Mouse (Mus musculus) thymus, adult 2 months (tissue): Measurements from ENCODE around the gene Gstm7. TPM values are rescaled to one million over a fixed set of nuclear protein-coding genes. Genes with fewer than 3 reads are reported as not detected.

Experiments
- DNase-seq: peaks from one replicate; pipeline ENCODE4 v3.0.0; 2021
- H3K27ac ChIP-seq: fragments of 200-500 bp; 2 replicates; pipeline ENCODE4 v1.5.1; 2012; ENCODE audit warnings: low read length, control low read depth; ENCODE audit not compliant: control insufficient read depth, insufficient read depth
- H3K27me3 ChIP-seq: fragments of 200-500 bp; 2 replicates; pipeline ENCODE4 v1.6.1; 2012; ENCODE audit warnings: mild to moderate bottlenecking, low read length, moderate library complexity, mixed read lengths; ENCODE audit not compliant: control insufficient read depth, insufficient read depth
- H3K36me3 ChIP-seq: fragments of 200-500 bp; 2 replicates; pipeline ENCODE4 v1.6.1; 2012; ENCODE audit warnings: mild to moderate bottlenecking, low read length, moderate library complexity; ENCODE audit not compliant: control insufficient read depth, insufficient read depth
- H3K4me1 ChIP-seq: fragments of 200-500 bp; replicated peaks from 2 replicates; pipeline ENCODE4 v1.6.1; 2012; ENCODE audit warnings: low read length; ENCODE audit not compliant: control insufficient read depth, insufficient read depth
- H3K4me3 ChIP-seq: fragments of 200-500 bp; 2 replicates; pipeline ENCODE4 v1.5.1; 2012; ENCODE audit warnings: mild to moderate bottlenecking, low read length, control low read depth, moderate library complexity; ENCODE audit not compliant: control insufficient read depth, insufficient read depth
- CTCF ChIP-seq: fragments of 200-500 bp; IDR thresholded peaks from 2 replicates; pipeline ENCODE4 v1.5.1; 2012; ENCODE audit warnings: mild to moderate bottlenecking, control low read depth, low read length, moderate library complexity, borderline replicate concordance; ENCODE audit not compliant: control insufficient read depth, poor library complexity, insufficient read depth; ENCODE audit errors: extremely low read depth
- POLR2A ChIP-seq: fragments of 200-500 bp; IDR thresholded peaks from 2 replicates; pipeline ENCODE4 v1.6.1; 2012; ENCODE audit warnings: mild to moderate bottlenecking, low read length, control low read depth, moderate library complexity; ENCODE audit not compliant: control insufficient read depth, poor library complexity, insufficient read depth; ENCODE audit errors: extremely low read depth
- WGBS: fragments of 180-500 bp; shearing (Covaris S2); methylation state at CpG from one replicate; pipeline ENCODE4 v1.1.7; 2018; 5-methylcytosine and 5-hydroxymethylcytosine counted together
- polyA plus RNA-seq: library from polyadenylated mRNA; depleted of rRNA; stranded (reverse); fragments of >200 nt; gene quantifications from 2 replicates; pipeline ENCODE4 v1.2.3, GENCODE M21; 2012; rRNA removed

Gene Gstm7
- polyA plus RNA-seq, 1 experiment, result 5.3 TPM

GRCm38 (mm10) chr3:107887674-107888495 lies 43.7 kb downstream of the Gstm7 start:
- H3K36me3 ChIP-seq, result no peaks in the 10 kb centered on the region
- no peak for TF ChIP-seq CTCF
- TF ChIP-seq POLR2A, result no peak
- H3K4me1 ChIP-seq, result no peaks in the 10 kb centered on the region
- no peak overlapping the region for H3K4me3 ChIP-seq
- no peaks in the 10 kb centered on the region for H3K27me3 ChIP-seq
- H3K27ac ChIP-seq, result no peak overlapping the region
- 89% methylated on average over 9 of the region's 9 CpGs for WGBS
- DNase-seq, result no peak

DNA sequence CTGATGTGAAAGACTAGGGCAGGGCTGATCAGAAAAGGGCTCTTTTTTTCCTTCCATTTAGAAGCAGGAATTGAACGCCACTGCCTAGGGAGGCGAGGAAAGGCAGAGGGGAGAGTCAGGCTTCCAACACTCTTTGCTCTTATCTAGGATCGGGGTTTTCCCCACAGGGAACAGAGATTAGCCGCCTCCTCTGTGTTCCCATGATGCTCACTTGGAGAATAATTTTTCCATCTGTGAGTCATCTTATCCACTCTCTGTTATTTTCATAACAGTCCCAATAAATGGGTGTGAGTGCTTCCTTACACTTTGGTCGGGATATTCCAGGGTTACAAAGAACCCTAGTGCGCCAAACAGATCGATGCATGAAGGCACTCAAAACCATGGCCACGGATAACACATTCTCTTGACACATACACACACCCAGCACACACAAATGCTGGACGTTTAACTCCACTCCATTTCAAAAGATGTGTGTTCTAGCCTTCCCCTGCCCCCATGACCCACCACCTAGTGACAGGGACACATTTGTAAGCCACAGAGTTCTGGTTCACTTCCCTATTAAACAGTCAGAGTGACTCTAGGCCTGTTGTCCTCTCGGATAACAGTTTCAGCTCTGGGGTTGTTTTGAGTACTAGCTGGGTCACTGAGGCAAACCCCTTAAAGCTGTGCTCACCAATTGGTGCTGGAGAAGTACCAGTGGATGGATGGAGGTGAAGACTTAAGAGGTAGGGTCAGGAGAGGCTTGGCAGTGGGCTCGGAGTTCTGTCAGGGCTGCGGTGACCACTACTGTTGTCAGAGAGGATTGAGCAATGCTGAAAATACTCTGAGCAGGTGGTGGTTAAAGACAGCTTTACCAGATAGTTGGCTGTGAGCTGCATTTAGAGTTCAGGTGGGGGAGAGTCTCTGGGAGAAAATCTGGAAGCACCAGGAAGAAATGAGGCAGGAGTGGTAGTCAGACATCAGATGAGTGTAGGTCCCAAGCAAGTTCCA lies 53.6 kb downstream of the Gstm7 start:
- no peak overlapping the region for H3K27ac ChIP-seq
- no peaks in the 10 kb centered on the region for H3K27me3 ChIP-seq
- TF ChIP-seq CTCF, result no peak
- TF ChIP-seq POLR2A, result no peak
- H3K36me3 ChIP-seq, result no peaks in the 10 kb centered on the region
- H3K4me3 ChIP-seq, result no peak overlapping the region
- no peak for DNase-seq
- WGBS, result 90% methylated on average over 12 of the region's 12 CpGs
- H3K4me1 ChIP-seq, result no peaks in the 10 kb centered on the region

DNA sequence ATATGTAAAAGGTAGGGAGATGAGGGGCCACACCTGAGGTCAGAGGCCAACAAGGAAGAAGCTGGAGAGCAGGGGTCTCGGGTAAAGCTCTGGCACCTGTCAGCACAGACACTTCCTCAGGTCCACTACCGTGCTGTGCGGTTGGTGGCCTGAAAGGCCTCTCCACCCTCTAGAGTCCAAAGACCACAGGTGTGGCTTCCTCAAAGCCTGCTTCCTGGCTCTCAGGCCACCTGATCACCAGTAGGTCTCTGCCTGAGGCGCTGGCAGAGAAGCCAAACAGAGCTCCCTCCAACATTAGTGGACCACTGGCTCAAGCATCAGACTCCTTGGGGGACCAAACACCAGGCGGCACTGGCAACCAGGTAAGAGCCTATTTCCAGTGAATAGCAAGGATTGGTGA lies 54.6 kb downstream of the Gstm7 start, which contains the start of gene Eps8l3:
TSS of gene Eps8l3 (plus strand) at position 225 of the 400 bp plus-strand sequence.
- Histone ChIP-seq H3K27ac (no peak within 1 kb of the TSS), H3K4me3 (no peak within 1 kb of the TSS), H3K27me3 (no peaks in the 10 kb centered on the region), H3K4me1 (no peaks in the 10 kb centered on the region), H3K36me3 (no peaks in the 10 kb centered on the region)
- no peak for DNase-seq
- TF ChIP-seq POLR2A (no peak), CTCF (no peak)
- 92% methylated on average over 5 of the region's 5 CpGs for WGBS

Other genes with a start within 250 kb of the Gstm7 start
- gene Ahcyl1, start 235.3 kb downstream of the Gstm7 start, polyA plus RNA-seq, result 54.4 and 61.2 TPM in 2 replicates
- 10.7 and 12.5 TPM in 2 replicates for gene Csf1, start 171.3 kb downstream of the Gstm7 start, polyA plus RNA-seq
- 0.32 and 0.34 TPM in 2 replicates for gene Eps8l3, start 54.6 kb downstream of the Gstm7 start, polyA plus RNA-seq
- 2.7 and 6.2 TPM in 2 replicates for gene Gstm5, start 36.0 kb downstream of the Gstm7 start, polyA plus RNA-seq
- 1.1 and 1.3 TPM in 2 replicates for gene Gstm6, start 11.9 kb upstream of the Gstm7 start, polyA plus RNA-seq
- 1.2 and 1.3 TPM in 2 replicates for gene Gstm3, start 37.5 kb upstream of the Gstm7 start, polyA plus RNA-seq
- gene Gstm2, start 54.6 kb upstream of the Gstm7 start, polyA plus RNA-seq, result 15.4 and 28.1 TPM in 2 replicates
- gene Gstm1, start 86.2 kb upstream of the Gstm7 start, polyA plus RNA-seq, result 93.0 and 124 TPM in 2 replicates
- gene Gstm4, start 113.1 kb upstream of the Gstm7 start, polyA plus RNA-seq, result 7.9 and 9.7 TPM in 2 replicates
- 159 and 177 TPM in 2 replicates for gene Ampd2, start 154.8 kb upstream of the Gstm7 start, polyA plus RNA-seq
- gene Gnat2, start 161.0 kb upstream of the Gstm7 start, polyA plus RNA-seq, result 0.27 and 0.32 TPM in 2 replicates
- gene Gnai3, start 214.3 kb upstream of the Gstm7 start, polyA plus RNA-seq, result 34.3 and 35.7 TPM in 2 replicates
- not detected in 2 replicates for gene Gpr61, start 223.1 kb upstream of the Gstm7 start, polyA plus RNA-seq